ENCODE assay signal across 8 mouse cellular contexts in genomic region chr7:127016081-127016480, GRCm38 (mm10). TPM values are rescaled to one million over a fixed set of nuclear protein-coding genes. Genes with fewer than 3 reads are reported as not detected.
DNase-seq lines count a peak whose midpoint lies in the region; ATAC-seq and TF ChIP-seq lines count a peak whose summit lies in the region.

No protein-coding gene starts in this region.

- peak overlapping the region; percentile 94 for H3K4me3 ChIP-seq in heart, embryonic 10.5 days
- peak overlapping the region; percentile 46 for H3K4me3 ChIP-seq in forebrain, postnatal 0 days (ENCODE audit: low read depth, low read length)
- peak overlapping the region; percentile 68 for H3K4me3 ChIP-seq in kidney, postnatal 0 days (replicated peaks; ENCODE audit: low read depth, low read length)
- peak overlapping the region; percentile 63 for H3K4me3 ChIP-seq in stomach, embryonic 16.5 days (replicated peaks; ENCODE audit: low read length)

- H3K27ac ChIP-seq in heart, embryonic 10.5 days = peak overlapping the region; percentile 99
- H3K27ac ChIP-seq in forebrain, postnatal 0 days (ENCODE audit: low read depth, low read length) = peak overlapping the region; percentile 87
- H3K27ac ChIP-seq in kidney, postnatal 0 days = peak overlapping the region; percentile 95
- H3K27ac ChIP-seq in stomach, embryonic 16.5 days (ENCODE audit: low read length) = peak overlapping the region; percentile 98

- no peak for ATAC-seq in forebrain, postnatal 0 days
- ATAC-seq in kidney, postnatal 0 days (replicated peaks; ENCODE audit: low FRiP score, low read depth) = peak; percentile 34
- ATAC-seq in stomach, embryonic 16.5 days (ENCODE audit: insufficient read depth, low FRiP score) = peak; percentile 19; the same call in 1 of the 2 replicates

- peaks cover 33% of the 10 kb centered on the region for H3K36me3 ChIP-seq in heart, embryonic 10.5 days
- H3K36me3 ChIP-seq in forebrain, postnatal 0 days (ENCODE audit: insufficient read depth) = peaks cover 21% of the 10 kb centered on the region; the same call in 1 of the 2 replicates
- 0 out of 2 replicates have a peak, but pooled peaks cover 4% of the 10 kb centered on the region for H3K36me3 ChIP-seq in kidney, postnatal 0 days (ENCODE audit: insufficient read depth, low read length)
- peaks cover 8% of the 10 kb centered on the region; the same call in 1 of the 2 replicates for H3K36me3 ChIP-seq in stomach, embryonic 16.5 days (ENCODE audit: control insufficient read depth, insufficient read depth, low read length)

- H3K4me2 ChIP-seq in forebrain, postnatal 0 days (ENCODE audit: low read depth) = peak overlapping the region; percentile 94
- H3K4me2 ChIP-seq in kidney, postnatal 0 days (ENCODE audit: low read length) = peak overlapping the region; percentile 79
- peak overlapping the region; percentile 85 for H3K4me2 ChIP-seq in stomach, embryonic 16.5 days (ENCODE audit: low read depth, low read length)

- intact Hi-C loops in heart, postnatal 14 days (cut with DNase I) = loop anchor here (10.0 kb wide), 1 partner anchor 89 kb away; no protein-coding TSS in a partner anchor

- H3K9ac ChIP-seq in forebrain, postnatal 0 days = peak overlapping the region; percentile 80
- peak overlapping the region; percentile 82 for H3K9ac ChIP-seq in kidney, postnatal 0 days (ENCODE audit: low read depth, low read length)
- peak overlapping the region; percentile 91 for H3K9ac ChIP-seq in stomach, embryonic 16.5 days (ENCODE audit: low read length)

- TF ChIP-seq CTCF in forebrain, postnatal 0 days (IDR thresholded peaks at IDR 0.05; ENCODE audit: low read depth) = no peak
- no peak for TF ChIP-seq CTCF in kidney, postnatal 0 days (IDR thresholded peaks at IDR 0.05; ENCODE audit: low read depth)

- peak; percentile 92 for DNase-seq in heart, embryonic 10.5 days (ENCODE audit: low spot score)
- DNase-seq in heart, postnatal 14 days = no peak
- DNase-seq in cerebellum, adult 18-20 months = peak; percentile 63 to 74
- no peak for DNase-seq in forebrain, postnatal 0 days
- peak; percentile 73 for DNase-seq in kidney, postnatal 0 days (ENCODE audit: low spot score)
- DNase-seq in lung, postnatal 36 days = peak; percentile 71
- DNase-seq in left cerebral cortex, adult 8-10 months (ENCODE audit: low spot score in 2 of 2) = no peak

- no peaks in the 10 kb centered on the region for H3K27me3 ChIP-seq in heart, embryonic 10.5 days (ENCODE audit: insufficient read depth, poor library complexity, severe bottlenecking)
- H3K27me3 ChIP-seq in forebrain, postnatal 0 days (ENCODE audit: insufficient read depth, low read length) = no peaks in the 10 kb centered on the region
- no peaks in the 10 kb centered on the region for H3K27me3 ChIP-seq in kidney, postnatal 0 days (ENCODE audit: insufficient read depth, low read length)
- no peaks in the 10 kb centered on the region for H3K27me3 ChIP-seq in stomach, embryonic 16.5 days (ENCODE audit: control insufficient read depth, insufficient read depth, low read length)

- H3K9me3 ChIP-seq in heart, embryonic 10.5 days = no peaks in the 10 kb centered on the region
- H3K9me3 ChIP-seq in forebrain, postnatal 0 days (ENCODE audit: low read length) = no peaks in the 10 kb centered on the region
- no peaks in the 10 kb centered on the region for H3K9me3 ChIP-seq in kidney, postnatal 0 days (replicated peaks; ENCODE audit: low read length)
- H3K9me3 ChIP-seq in stomach, embryonic 16.5 days (replicated peaks; ENCODE audit: control insufficient read depth, low read length) = no peaks in the 10 kb centered on the region

- H3K4me1 ChIP-seq in heart, embryonic 10.5 days = peaks cover 74% of the 10 kb centered on the region
- peaks cover 35% of the 10 kb centered on the region for H3K4me1 ChIP-seq in forebrain, postnatal 0 days (ENCODE audit: insufficient read depth)
- peaks cover 32% of the 10 kb centered on the region; the same call in 1 of the 2 replicates for H3K4me1 ChIP-seq in kidney, postnatal 0 days (replicated peaks; ENCODE audit: insufficient read depth, low read length)
- H3K4me1 ChIP-seq in stomach, embryonic 16.5 days (ENCODE audit: control insufficient read depth, insufficient read depth, low read length) = peaks cover 54% of the 10 kb centered on the region

- 1% methylated on average over 10 of the region's 10 CpGs for WGBS in heart, embryonic 10.5 days
- 3% methylated on average over 10 of the region's 10 CpGs for WGBS in forebrain, postnatal 0 days
- under 1% methylated on average over 10 of the region's 10 CpGs for WGBS in kidney, postnatal 0 days
- WGBS in stomach, embryonic 16.5 days = 3% methylated on average over 10 of the region's 10 CpGs

RNA-seq across cellular contexts. Expression of gene Pagr1b, which starts 0.2 kb away (rescaled TPM):
- 0.41 TPM in 1 of 2 replicates, not detected in the other for polyA plus RNA-seq in heart, embryonic 10.5 days (2016; fragmentation: Nextera tagmentation; extraction: Ambion mirVana)
- total RNA-seq in heart, postnatal 14 days (2021) = not detected
- total RNA-seq in forebrain, postnatal 0 days (2014; rRNA removed) = 3.8 TPM in 1 of 2 replicates, not detected in the other
- 1.0 TPM in 1 of 2 replicates, not detected in the other for polyA plus RNA-seq in forebrain, postnatal 0 days (2015; fragmentation: Nextera tagmentation; extraction: Ambion mirVana)
- 0.21 and 0.65 TPM in 2 replicates for polyA plus RNA-seq in kidney, postnatal 0 days (2015; fragmentation: Nextera tagmentation; extraction: Ambion mirVana)
- 0.36 TPM in 1 of 2 replicates, not detected in the other for polyA plus RNA-seq in stomach, embryonic 16.5 days (2015; fragmentation: Nextera tagmentation; extraction: Ambion mirVana)
- total RNA-seq in left cerebral cortex, adult 8-10 months (2022) = 1 to 10 TPM in 1 of 4 experiments, not detected in 3; 2.5 TPM

RNA-seq across cellular contexts. Expression of gene Pagr1a, which starts 1.1 kb away (rescaled TPM):
- 64.1 and 99.6 TPM in 2 replicates for polyA plus RNA-seq in heart, embryonic 10.5 days (2016; fragmentation: Nextera tagmentation; extraction: Ambion mirVana)
- total RNA-seq in heart, postnatal 14 days (2021) = 10 to 100 TPM; 15.2 to 20.6 TPM
- total RNA-seq in forebrain, postnatal 0 days (2014; rRNA removed) = 19.2 and 21.9 TPM in 2 replicates
- polyA plus RNA-seq in forebrain, postnatal 0 days (2015; fragmentation: Nextera tagmentation; extraction: Ambion mirVana) = 18.1 and 31.6 TPM in 2 replicates
- 19.4 and 25.0 TPM in 2 replicates for polyA plus RNA-seq in kidney, postnatal 0 days (2015; fragmentation: Nextera tagmentation; extraction: Ambion mirVana)
- 43.5 and 56.6 TPM in 2 replicates for polyA plus RNA-seq in stomach, embryonic 16.5 days (2015; fragmentation: Nextera tagmentation; extraction: Ambion mirVana)
- 10 to 100 TPM; 13.2 to 34.8 (median 28.4) TPM for total RNA-seq in left cerebral cortex, adult 8-10 months (2022)

RNA-seq across cellular contexts. Expression of gene Mvp, which starts 1.7 kb away (rescaled TPM):
- polyA plus RNA-seq in heart, embryonic 10.5 days (2016; fragmentation: Nextera tagmentation; extraction: Ambion mirVana) = 8.4 and 9.9 TPM in 2 replicates
- 10 to 100 TPM; 44.6 to 45.9 TPM for total RNA-seq in heart, postnatal 14 days (2021)
- total RNA-seq in forebrain, postnatal 0 days (2014; rRNA removed) = 4.8 and 6.9 TPM in 2 replicates
- 3.3 and 3.4 TPM in 2 replicates for polyA plus RNA-seq in forebrain, postnatal 0 days (2015; fragmentation: Nextera tagmentation; extraction: Ambion mirVana)
- polyA plus RNA-seq in kidney, postnatal 0 days (2015; fragmentation: Nextera tagmentation; extraction: Ambion mirVana) = 27.5 and 28.9 TPM in 2 replicates
- 28.0 and 28.3 TPM in 2 replicates for polyA plus RNA-seq in stomach, embryonic 16.5 days (2015; fragmentation: Nextera tagmentation; extraction: Ambion mirVana)
- 10 to 100 TPM; 10.9 to 12.6 (median 12.0) TPM for total RNA-seq in left cerebral cortex, adult 8-10 months (2022)

RNA-seq across cellular contexts. Expression of gene Gm42742, which starts 4.8 kb away (rescaled TPM):
- polyA plus RNA-seq in heart, embryonic 10.5 days (2016; fragmentation: Nextera tagmentation; extraction: Ambion mirVana) = 20.6 and 46.6 TPM in 2 replicates
- 10 to 100 TPM; 18.0 to 19.8 TPM for total RNA-seq in heart, postnatal 14 days (2021)
- 49.1 and 53.6 TPM in 2 replicates for total RNA-seq in forebrain, postnatal 0 days (2014; rRNA removed)
- 36.7 and 42.2 TPM in 2 replicates for polyA plus RNA-seq in forebrain, postnatal 0 days (2015; fragmentation: Nextera tagmentation; extraction: Ambion mirVana)
- 44.2 and 53.8 TPM in 2 replicates for polyA plus RNA-seq in kidney, postnatal 0 days (2015; fragmentation: Nextera tagmentation; extraction: Ambion mirVana)
- polyA plus RNA-seq in stomach, embryonic 16.5 days (2015; fragmentation: Nextera tagmentation; extraction: Ambion mirVana) = 31.1 and 39.0 TPM in 2 replicates
- total RNA-seq in left cerebral cortex, adult 8-10 months (2022) = 10 to 100 TPM; 35.5 to 49.5 (median 45.3) TPM

RNA-seq across cellular contexts. Expression of gene Prrt2, which starts 4.9 kb away (rescaled TPM):
- polyA plus RNA-seq in heart, embryonic 10.5 days (2016; fragmentation: Nextera tagmentation; extraction: Ambion mirVana) = 2.4 and 3.2 TPM in 2 replicates
- total RNA-seq in heart, postnatal 14 days (2021) = 1 to 10 TPM; 1.1 to 1.2 TPM
- total RNA-seq in forebrain, postnatal 0 days (2014; rRNA removed) = 68.2 and 77.8 TPM in 2 replicates
- polyA plus RNA-seq in forebrain, postnatal 0 days (2015; fragmentation: Nextera tagmentation; extraction: Ambion mirVana) = 84.1 and 84.3 TPM in 2 replicates
- polyA plus RNA-seq in kidney, postnatal 0 days (2015; fragmentation: Nextera tagmentation; extraction: Ambion mirVana) = 2.5 and 2.7 TPM in 2 replicates
- polyA plus RNA-seq in stomach, embryonic 16.5 days (2015; fragmentation: Nextera tagmentation; extraction: Ambion mirVana) = 8.5 and 9.6 TPM in 2 replicates
- total RNA-seq in left cerebral cortex, adult 8-10 months (2022) = 100 to 1,000 TPM; 191 to 225 (median 213) TPM

Comparison
In these comparisons a context has a peak if more than half of its experiments do, and no peak if none do; other contexts are left out.
1. DNase-seq: peak in heart, embryonic 10.5 days (single experiment), cerebellum, adult 18-20 months (2 of 2), kidney, postnatal 0 days (single experiment) and lung, postnatal 36 days (single experiment); none in heart, postnatal 14 days (0 of 2), forebrain, postnatal 0 days (single experiment) and left cerebral cortex, adult 8-10 months (0 of 2).
2. Peak in every context shown above with its lines, with median percentiles within 50 percentile points of each other: H3K27ac ChIP-seq, H3K4me3 ChIP-seq, H3K4me2 ChIP-seq and H3K9ac ChIP-seq.